Mouse (Mus musculus) liver, postnatal 0 days (tissue): Measurements from ENCODE around the gene Cnnm1.

ENCODE experiments used
- CTCF ChIP-seq: sonication (generic); IDR thresholded peaks from 2 replicates; pipeline ENCODE4 v1.5.1; 2016; ENCODE audit warnings: antibody characterized with exemption, low read depth
- EP300 ChIP-seq: IDR thresholded peaks from 2 replicates; pipeline ENCODE4 v1.6.1; 2016; ENCODE audit warnings: antibody characterized with exemption, low read depth, mild to moderate bottlenecking

DNA sequence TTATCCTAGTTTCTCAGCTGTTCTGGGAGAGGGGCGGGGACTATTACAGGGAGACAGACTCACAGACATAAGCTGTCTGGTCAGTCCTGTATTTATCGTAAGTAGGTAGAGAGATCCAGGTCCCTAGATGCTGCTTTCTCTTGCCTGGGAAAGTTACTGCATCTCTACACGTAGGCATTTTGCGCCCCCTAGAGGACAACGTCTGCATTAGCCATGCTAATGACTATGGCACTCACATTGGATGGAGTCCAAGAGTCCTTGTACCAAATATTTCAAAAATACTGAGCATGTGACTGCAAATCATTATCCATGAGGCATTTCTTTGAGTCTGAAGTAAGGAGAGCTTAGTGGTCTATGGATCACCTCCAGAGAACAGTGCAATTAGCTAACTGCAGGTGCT lies 38.7 kb downstream of the Cnnm1 start:
- TF ChIP-seq EP300, result no peak
- peak; percentile 91 for TF ChIP-seq CTCF
